Comparison of ENCODE assay signal across 8 mouse cellular contexts in genomic region chr13:28952576-28953571, GRCm38 (mm10). TPM values are rescaled to one million over a fixed set of nuclear protein-coding genes. Genes with fewer than 3 reads are reported as not detected.
A peak's percentile ranks its signal among the peaks of the same experiment; 100 is the strongest.
DNase-seq lines count a peak whose midpoint lies in the region; ATAC-seq and TF ChIP-seq lines count a peak whose summit lies in the region.

No protein-coding gene starts in this region.

- H3K9me3 ChIP-seq in embryonic facial prominence, embryonic 13.5 days = no peaks in the 10 kb centered on the region
- H3K9me3 ChIP-seq in limb, embryonic 14.5 days (ENCODE audit: control insufficient read depth, low read length) = no peaks in the 10 kb centered on the region
- no peaks in the 10 kb centered on the region for H3K9me3 ChIP-seq in midbrain, embryonic 14.5 days (ENCODE audit: control insufficient read depth, low read length)
- no peaks in the 10 kb centered on the region for H3K9me3 ChIP-seq in stomach, embryonic 15.5 days

- peaks cover 9% of the 10 kb centered on the region for H3K4me1 ChIP-seq in embryonic facial prominence, embryonic 13.5 days
- no peaks in the 10 kb centered on the region; the same call in 1 of the 2 replicates for H3K4me1 ChIP-seq in kidney, adult 2 months (ENCODE audit: control insufficient read depth, insufficient read depth, low read length)
- peaks cover 10% of the 10 kb centered on the region for H3K4me1 ChIP-seq in limb, embryonic 14.5 days (ENCODE audit: control insufficient read depth, insufficient read depth, low read length)
- H3K4me1 ChIP-seq in midbrain, embryonic 14.5 days (ENCODE audit: control insufficient read depth, insufficient read depth, low read length) = peaks cover 14% of the 10 kb centered on the region
- peaks cover 8% of the 10 kb centered on the region for H3K4me1 ChIP-seq in stomach, embryonic 15.5 days

- WGBS in embryonic facial prominence, embryonic 13.5 days = under 1% methylated on average over 96 of the region's 98 CpGs
- WGBS in kidney, adult 2 months = under 1% methylated on average over 98 of the region's 98 CpGs
- WGBS in limb, embryonic 14.5 days = under 1% methylated on average over 79 of the region's 98 CpGs
- whole genome bisulfite sequencing in midbrain, embryonic 14.5 days = under 1% methylated on average over 98 of the region's 98 CpGs
- WGBS in stomach, embryonic 15.5 days = under 1% methylated on average over 98 of the region's 98 CpGs

- no peaks in the 10 kb centered on the region for H3K27me3 ChIP-seq in embryonic facial prominence, embryonic 13.5 days
- no peaks in the 10 kb centered on the region for H3K27me3 ChIP-seq in kidney, adult 2 months (replicated peaks; ENCODE audit: control insufficient read depth, insufficient read depth, low read length)
- no peaks in the 10 kb centered on the region for H3K27me3 ChIP-seq in limb, embryonic 14.5 days (ENCODE audit: control insufficient read depth, insufficient read depth, low read length)
- no peaks in the 10 kb centered on the region for H3K27me3 ChIP-seq in midbrain, embryonic 14.5 days (ENCODE audit: control insufficient read depth, insufficient read depth, low read length)
- H3K27me3 ChIP-seq in stomach, embryonic 15.5 days (replicated peaks) = no peaks in the 10 kb centered on the region

- peak overlapping the region; percentile 83 for H3K4me3 ChIP-seq in embryonic facial prominence, embryonic 13.5 days
- peak overlapping the region; percentile 89 for H3K4me3 ChIP-seq in kidney, adult 2 months (ENCODE audit: insufficient read depth, low read depth, low read length)
- peak overlapping the region; percentile 96 for H3K4me3 ChIP-seq in limb, embryonic 14.5 days (replicated peaks; ENCODE audit: low read length)
- peak overlapping the region; percentile 81 for H3K4me3 ChIP-seq in midbrain, embryonic 14.5 days (replicated peaks; ENCODE audit: low read depth, low read length)
- peak overlapping the region; percentile 78 for H3K4me3 ChIP-seq in stomach, embryonic 15.5 days (replicated peaks)

- H3K27ac ChIP-seq in embryonic facial prominence, embryonic 13.5 days = peak overlapping the region; percentile 100
- H3K27ac ChIP-seq in kidney, adult 2 months (ENCODE audit: insufficient read depth, low read depth, low read length) = peak overlapping the region; percentile 89
- peak overlapping the region; percentile 99 for H3K27ac ChIP-seq in limb, embryonic 14.5 days (replicated peaks; ENCODE audit: low read depth, low read length)
- H3K27ac ChIP-seq in midbrain, embryonic 14.5 days (replicated peaks; ENCODE audit: low read depth, low read length) = peak overlapping the region; percentile 100
- peak overlapping the region; percentile 99 for H3K27ac ChIP-seq in stomach, embryonic 15.5 days

- no peak for TF ChIP-seq CTCF in kidney, adult 2 months (conservative IDR thresholded peaks at IDR 0.05; ENCODE audit: insufficient read depth, insufficient read length, low read depth, low read length)

- no peak for TF ChIP-seq POLR2A in kidney, adult 2 months (IDR thresholded peaks at IDR 0.05; ENCODE audit: low read depth, low read length)
- no peak for TF ChIP-seq POLR2A in limb, embryonic 14.5 days (IDR thresholded peaks at IDR 0.05; ENCODE audit: borderline replicate concordance, extremely low read depth, insufficient read depth, insufficient read length)

- peak overlapping the region; percentile 62 for H3K4me2 ChIP-seq in embryonic facial prominence, embryonic 13.5 days
- peak overlapping the region; percentile 39 for H3K4me2 ChIP-seq in limb, embryonic 14.5 days (replicated peaks; ENCODE audit: low read depth, low read length, severe bottlenecking)
- H3K4me2 ChIP-seq in midbrain, embryonic 14.5 days (ENCODE audit: low read length) = peak overlapping the region; percentile 37
- H3K4me2 ChIP-seq in stomach, embryonic 15.5 days = peak overlapping the region; percentile 58

- DNase-seq in 3T3-L1 (ENCODE audit: low read depth, low spot score) = peak; percentile 82
- peak; percentile 80 for DNase-seq in adrenal gland, postnatal 10 days
- DNase-seq in heart, adult 8-10 months (ENCODE audit: low spot score) = peak; percentile 42
- DNase-seq in kidney, adult 2 months = peak; percentile 72
- peak; percentile 40 for DNase-seq in limb, embryonic 14.5 days (ENCODE audit: low spot score)
- DNase-seq in midbrain, embryonic 14.5 days = peak; percentile 73

- H3K36me3 ChIP-seq in embryonic facial prominence, embryonic 13.5 days = peaks cover under 1% of the 10 kb centered on the region; the same call in 1 of the 2 replicates
- no peaks in the 10 kb centered on the region for H3K36me3 ChIP-seq in kidney, adult 2 months (ENCODE audit: control insufficient read depth, insufficient read depth, low read length)
- H3K36me3 ChIP-seq in limb, embryonic 14.5 days (ENCODE audit: control insufficient read depth, insufficient read depth, low read length) = 0 out of 2 replicates have a peak, but pooled peaks cover 10% of the 10 kb centered on the region
- peaks cover 9% of the 10 kb centered on the region for H3K36me3 ChIP-seq in midbrain, embryonic 14.5 days (ENCODE audit: control insufficient read depth, insufficient read depth, low read length)
- H3K36me3 ChIP-seq in stomach, embryonic 15.5 days = no peaks in the 10 kb centered on the region

- peak overlapping the region; percentile 100 for H3K9ac ChIP-seq in embryonic facial prominence, embryonic 13.5 days
- peak overlapping the region; percentile 100 for H3K9ac ChIP-seq in limb, embryonic 14.5 days (ENCODE audit: low read depth, low read length, severe bottlenecking)
- peak overlapping the region; percentile 100 for H3K9ac ChIP-seq in midbrain, embryonic 14.5 days (replicated peaks; ENCODE audit: low read length)
- H3K9ac ChIP-seq in stomach, embryonic 15.5 days = peak overlapping the region; percentile 86

- 0 out of 2 replicates have a peak, but pooled peaks have one; percentile 20 for ATAC-seq in embryonic facial prominence, embryonic 13.5 days (ENCODE audit: insufficient number of reproducible peaks, insufficient read depth, low FRiP score, low TSS enrichment, low read depth)
- ATAC-seq in limb, embryonic 14.5 days (ENCODE audit: low FRiP score, low read depth) = peak; percentile 16
- ATAC-seq in midbrain, embryonic 14.5 days (ENCODE audit: low FRiP score, low TSS enrichment) = peak; percentile 31
- ATAC-seq in stomach, embryonic 15.5 days (ENCODE audit: insufficient read depth, low FRiP score, low read depth) = peak; percentile 7; the same call in 1 of the 2 replicates

RNA-seq across cellular contexts. Expression of gene Sox4, which starts 0.6 kb away (rescaled TPM):
- total RNA-seq in adrenal gland, postnatal 10 days (2021) = 10 to 100 TPM; 23.4 to 42.3 TPM
- polyA plus RNA-seq in embryonic facial prominence, embryonic 13.5 days (2015; fragmentation: Nextera tagmentation; extraction: Ambion mirVana) = 68.9 and 80.7 TPM in 2 replicates
- 10 to 100 TPM; 15.2 to 22.1 (median 19.6) TPM for total RNA-seq in heart, adult 8-10 months (2022)
- polyA plus RNA-seq in kidney, adult 2 months (2012; rRNA removed) = 7.8 and 10.0 TPM in 2 replicates
- 67.1 and 96.1 TPM in 2 replicates for polyA plus RNA-seq in limb, embryonic 14.5 days (2012; rRNA removed)
- 84.9 and 104 TPM in 2 replicates for polyA plus RNA-seq in limb, embryonic 14.5 days (2014; fragmentation: Nextera tagmentation; extraction: Ambion mirVana)
- polyA plus RNA-seq in midbrain, embryonic 14.5 days (2014; fragmentation: Nextera tagmentation; extraction: Ambion mirVana) = 295 and 314 TPM in 2 replicates
- polyA plus RNA-seq in stomach, embryonic 15.5 days (2015; fragmentation: Nextera tagmentation; extraction: Ambion mirVana) = 45.3 and 49.1 TPM in 2 replicates

Comparison
In these comparisons a context has a peak if more than half of its experiments do, and no peak if none do; other contexts are left out.
1. Peak in every context shown above with its lines: DNase-seq, ATAC-seq, H3K4me3 ChIP-seq and H3K27ac ChIP-seq.